Mouse (Mus musculus): ENCODE results near the gene Plcb3.

Plcb3 gene

DNA sequence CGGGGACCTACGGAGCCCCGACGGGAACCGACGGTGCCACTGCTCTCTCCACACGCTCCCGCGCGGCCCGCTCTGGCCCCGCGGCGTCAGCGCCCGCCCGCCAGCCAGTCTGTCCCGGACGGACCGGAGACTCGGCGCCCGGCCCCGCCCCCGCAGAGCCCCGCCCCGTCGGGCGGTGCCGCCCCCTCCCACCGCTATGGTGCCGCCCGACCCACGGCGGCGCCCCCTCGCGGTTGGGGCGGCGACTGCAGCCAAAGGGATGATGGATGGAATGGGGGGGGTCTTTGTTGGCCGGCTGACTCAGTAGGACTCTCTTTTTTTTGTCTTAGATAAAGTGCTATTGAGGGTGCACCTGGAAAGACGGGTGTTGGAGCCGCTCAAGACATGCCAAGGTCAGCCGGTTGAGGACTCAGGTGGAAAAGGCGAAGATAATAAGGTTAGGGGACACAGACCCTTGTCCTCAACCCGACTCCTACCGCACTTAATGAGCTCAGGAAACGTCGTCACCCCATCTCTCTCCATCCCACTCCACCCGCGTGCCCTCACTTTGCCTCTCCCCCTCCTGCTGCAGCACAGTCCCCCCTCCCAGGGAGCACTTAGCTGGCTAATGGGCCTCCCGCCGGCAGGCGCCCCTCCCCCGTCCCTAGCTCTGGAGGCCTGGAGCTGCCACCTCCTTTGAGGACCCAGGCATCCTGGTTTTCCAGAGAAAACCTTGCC, 6.4 kb downstream of the Plcb3 start:
- DNase-seq = peak; percentile 90

DNA sequence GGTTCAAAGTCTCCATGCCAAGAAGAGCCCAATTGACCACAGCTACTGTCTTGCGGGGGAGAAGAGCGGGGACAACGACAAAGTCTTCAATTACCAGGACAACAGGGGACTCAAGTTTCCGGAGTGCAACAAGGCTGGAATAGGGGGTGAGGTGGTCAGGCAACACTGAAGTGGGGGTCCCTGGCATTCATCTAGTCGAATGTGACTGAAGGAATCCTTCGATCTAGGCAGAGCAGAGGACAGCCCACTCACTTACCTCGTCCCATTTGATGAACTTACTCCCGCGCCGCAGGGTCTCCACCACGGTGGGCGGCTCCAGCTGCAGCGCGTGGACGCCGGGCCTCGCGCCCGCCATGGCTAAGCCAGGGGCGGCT, 7.0 kb downstream of the Plcb3 start:
- no peak for DNase-seq

DNA sequence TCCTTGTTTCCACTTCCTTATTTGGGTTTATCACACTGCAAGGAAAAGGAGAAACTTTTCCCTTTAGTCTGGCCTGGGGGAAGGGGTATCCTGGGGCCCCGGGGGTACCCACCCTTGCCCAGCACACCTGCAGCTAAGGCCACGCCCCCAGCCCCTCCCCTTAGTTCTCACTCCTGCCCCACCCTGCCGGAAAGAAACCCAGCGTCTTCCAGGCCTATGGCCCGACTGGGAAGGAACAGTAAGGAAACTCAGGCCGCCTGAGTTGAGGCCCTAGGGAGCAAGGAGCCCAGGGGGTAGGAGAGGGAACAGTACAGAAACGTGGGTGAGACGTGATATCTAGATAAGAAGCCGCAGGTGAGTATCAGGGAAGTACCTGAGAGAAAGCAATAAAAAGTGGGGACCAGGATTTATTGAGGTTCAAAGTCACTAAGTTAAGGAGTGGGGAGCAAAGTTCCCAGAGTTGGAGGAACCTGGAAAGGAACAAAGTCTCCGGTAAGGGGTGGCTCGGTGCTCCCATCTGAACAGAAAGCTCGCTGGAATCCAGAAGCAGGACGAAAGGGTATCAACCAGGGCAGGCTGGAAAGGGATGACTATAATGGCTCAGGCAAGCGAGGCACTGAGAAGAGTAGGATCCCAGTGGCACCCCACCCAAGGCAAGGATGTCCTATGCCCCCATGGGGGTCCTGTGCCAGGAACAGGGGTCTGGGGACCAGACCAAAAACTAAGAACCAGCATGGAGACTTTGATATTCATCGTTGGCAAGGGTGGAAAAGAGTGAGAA, 7.6 kb downstream of the Plcb3 start:
- peak; percentile 47 for DNase-seq

DNA sequence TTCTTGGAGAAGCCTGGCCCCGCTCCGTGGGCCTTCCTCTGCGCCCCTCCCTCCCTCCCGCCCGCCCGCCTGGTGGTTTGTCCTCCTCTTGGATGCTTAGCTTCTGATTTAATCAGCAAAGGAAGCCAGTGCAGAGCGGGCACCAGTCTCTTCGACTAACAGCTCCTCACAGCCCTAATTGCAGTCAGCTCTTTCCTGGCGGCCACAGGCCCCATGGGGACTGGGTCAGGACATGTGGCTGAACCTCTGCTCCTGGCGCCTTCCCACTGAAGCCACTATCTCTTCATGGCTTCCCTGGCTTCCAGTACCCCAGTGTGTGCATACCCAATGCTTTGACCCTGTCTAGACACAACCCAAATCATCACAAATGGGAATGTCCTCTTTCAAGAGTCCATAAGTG, 19.8 kb downstream of the Plcb3 start:
- DNase-seq = no peak

DNA sequence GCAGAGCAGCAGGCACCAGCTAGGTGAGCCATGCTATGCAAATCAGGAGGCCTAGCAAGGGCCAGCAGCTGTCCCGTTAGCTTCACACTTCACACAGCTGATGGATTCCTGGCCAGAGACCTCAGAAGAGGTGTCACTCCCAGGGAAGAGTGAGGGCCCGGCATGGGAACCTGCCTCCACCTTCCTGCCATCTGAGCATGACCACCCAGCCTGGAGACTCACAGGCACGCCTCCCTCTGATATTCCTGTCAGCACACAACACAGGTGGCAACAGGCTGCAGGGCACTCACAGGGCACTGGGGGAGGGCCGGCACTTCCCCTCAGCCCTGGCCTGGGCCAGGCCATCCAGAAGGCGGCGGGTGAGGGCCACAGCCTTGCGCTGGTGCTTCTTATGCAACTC, 20.8 kb downstream of the Plcb3 start:
- no peak for DNase-seq

DNA sequence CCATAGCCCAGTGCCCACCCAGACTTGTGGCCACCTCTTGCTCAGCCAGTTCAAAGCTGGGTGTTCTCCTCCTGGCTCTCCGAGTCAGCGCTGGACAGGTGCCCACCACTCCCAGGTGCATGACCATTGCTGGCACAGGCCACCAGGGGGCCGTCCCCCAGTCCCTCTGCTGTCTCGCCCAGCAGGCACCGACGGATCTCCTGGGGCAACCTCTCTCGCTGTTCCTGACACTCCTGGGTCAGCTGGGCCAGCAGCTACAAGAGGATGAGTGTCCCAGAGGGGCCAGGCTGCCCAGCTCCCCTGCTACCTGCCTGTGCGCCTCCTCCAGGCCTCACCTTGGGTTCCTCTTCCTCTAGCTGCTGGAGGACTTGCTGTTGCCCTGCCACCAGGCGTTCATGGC, 22.2 kb downstream of the Plcb3 start:
- no peak for DNase-seq

DNA sequence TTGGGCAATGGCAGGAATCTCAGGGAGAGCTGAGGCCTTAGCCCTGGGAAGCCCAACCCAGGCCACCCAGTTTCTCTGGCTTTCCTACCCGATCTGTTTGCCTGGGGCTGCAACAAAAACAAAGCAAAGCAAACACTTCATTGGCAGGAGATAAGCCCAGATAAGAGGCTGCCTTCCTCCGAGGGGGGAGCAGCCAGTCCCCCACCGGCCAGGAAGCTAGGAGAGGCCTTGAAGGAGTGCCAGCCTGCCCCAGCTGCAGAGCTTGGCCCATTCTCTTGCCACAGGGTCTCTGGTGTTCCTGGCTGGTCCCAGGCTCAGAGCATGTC, 23.6 kb downstream of the Plcb3 start:
- peak; percentile 41 for DNase-seq

DNA sequence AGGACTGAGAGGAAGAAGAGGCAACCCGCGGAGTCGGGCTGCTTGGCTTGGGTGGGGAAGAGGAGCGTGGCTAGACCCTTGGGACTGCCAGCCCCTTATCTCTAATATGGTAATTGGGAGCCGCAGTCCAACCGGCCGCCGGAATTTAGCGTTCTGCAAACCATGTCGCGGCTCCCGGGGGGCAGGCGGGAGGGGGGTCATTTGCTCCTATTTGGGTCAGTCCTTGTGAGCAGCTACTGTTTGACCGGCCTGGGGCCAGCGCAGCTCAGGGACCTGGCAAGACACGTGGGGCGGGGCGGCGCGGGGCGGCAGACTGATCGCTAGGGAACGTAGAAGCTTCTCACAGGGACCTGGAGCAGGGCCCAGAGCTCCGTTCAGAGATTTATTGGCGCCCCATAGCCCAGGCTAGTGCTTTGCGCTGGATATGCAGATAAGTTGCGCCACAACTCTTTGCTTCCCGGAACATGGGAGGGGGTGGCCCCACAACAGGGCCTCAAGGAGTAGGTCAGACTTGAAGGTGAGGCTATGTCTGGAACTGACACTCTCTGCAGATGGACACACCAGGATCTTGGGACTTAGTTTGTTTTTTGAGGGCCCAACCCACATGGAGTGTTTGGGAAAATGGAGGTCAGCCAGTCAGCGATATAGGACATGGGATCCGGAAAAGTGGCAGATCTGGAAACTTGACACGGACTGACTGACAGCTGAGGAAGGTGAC, 24.1 kb downstream of the Plcb3 start:
- DNase-seq = peak; percentile 70

DNA sequence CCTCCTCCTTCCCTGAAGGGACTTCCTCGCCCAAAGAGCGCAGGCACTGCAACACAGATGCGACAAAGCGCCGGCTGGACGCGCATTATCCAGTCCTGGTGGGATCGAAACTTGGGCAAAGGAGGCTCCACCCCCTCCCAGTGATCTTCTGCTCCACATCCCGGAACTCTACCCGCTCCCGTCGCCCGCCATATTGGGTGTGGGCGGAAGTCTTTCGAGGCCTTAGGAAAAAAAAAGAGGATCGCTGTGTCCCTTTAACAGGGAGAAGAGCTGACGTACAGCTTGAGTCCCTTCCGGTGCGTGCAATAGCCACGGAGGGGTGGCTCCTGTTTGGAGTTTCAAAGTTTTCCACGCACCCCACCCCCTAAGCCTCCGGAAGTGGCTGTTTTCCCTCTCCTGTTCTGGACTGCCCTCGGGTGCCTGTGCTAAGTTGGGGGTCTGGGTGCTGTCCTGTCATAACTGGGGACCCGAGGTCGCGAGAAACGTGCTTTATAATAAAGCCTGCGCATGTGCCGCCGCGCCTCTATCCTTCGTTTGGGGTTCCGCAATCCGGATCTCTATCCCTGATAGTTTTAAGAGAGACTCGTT, 24.8 kb downstream of the Plcb3 start:
- DNase-seq = peak; percentile 90

DNA sequence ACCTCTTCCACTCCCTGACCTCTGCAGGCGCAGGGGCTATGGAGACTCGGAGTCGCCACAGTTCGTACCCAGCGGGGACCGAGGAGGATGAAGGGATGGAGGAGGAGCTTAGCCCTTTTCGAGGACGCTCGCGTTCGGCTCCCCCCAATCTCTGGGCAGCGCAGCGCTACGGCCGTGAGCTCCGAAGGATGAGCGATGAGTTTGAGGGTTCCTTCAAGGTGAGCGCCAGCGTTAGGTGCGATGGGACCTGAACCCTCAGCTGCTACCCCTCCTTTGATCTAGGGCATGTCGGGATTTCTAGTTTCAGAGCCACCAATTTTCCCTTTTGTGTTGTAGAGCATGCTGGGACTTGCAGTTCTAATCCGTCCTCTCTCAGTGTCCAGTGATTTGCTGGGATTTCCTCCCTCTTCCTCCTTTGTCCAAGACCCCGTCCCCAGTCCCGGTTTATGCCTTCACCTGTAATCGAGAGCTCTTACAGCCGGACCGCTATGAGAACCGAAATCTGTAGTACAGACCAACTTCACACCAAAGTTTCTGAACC, 25.6 kb downstream of the Plcb3 start:
- peak; percentile 64 for DNase-seq

DNA sequence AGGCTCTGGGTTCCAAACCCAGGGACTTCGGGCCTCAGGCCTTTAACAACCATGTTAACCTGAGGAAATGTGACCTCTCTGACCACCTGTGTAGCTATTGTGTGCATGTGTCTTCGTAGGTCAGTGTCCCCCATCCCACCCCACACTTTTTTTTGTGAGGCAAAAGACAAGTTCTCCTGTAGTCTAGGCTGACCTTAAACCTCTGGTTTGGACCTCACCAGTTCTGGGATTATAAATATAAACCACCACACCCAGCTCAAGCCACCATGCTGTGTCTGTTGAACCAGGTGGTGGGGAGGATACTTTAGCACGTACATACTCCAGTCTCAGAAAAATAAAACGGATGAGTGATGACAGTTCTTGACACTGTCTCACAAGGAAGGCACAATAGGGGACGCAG, 26.3 kb downstream of the Plcb3 start:
- no peak for DNase-seq

DNA sequence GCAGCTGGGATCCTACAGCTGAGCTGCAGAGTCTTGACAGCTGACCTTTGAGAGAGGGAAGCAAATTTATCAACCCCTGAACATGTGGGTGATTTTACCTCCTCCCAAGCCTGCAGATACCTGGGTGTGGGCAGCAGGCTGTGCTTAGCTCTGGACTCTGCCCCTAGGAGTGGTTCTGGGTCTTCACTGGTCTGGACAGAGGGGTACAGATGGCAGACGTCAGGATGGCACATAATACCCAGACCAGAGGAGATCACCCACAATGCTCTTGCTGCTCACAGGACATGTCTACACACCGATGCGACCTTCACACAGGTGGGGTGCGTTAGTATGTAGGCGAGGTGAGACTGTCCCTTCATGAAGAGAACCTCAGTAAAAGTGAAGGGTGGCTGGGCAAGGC, 26.7 kb downstream of the Plcb3 start:
- DNase-seq = no peak

DNA sequence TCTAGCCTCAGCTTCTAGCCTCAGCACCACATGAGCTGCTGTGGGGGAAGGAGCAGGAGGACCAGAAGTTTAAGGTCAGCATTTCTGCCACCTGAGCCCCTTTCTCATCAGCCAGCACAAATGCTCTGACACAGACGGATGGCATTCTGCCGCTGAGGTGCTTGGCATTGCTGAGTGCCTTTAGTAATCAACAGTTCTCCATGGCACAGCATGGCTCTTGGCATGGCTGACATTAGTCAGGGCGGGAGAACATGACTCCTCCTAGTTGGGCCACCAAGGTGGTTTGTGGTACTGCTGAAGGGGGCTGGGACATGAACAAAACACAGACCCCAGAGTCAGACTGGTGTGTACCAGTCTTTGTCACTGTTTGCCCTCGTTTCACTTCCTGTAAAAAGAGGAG, 28.1 kb downstream of the Plcb3 start:
- no peak for DNase-seq

DNA sequence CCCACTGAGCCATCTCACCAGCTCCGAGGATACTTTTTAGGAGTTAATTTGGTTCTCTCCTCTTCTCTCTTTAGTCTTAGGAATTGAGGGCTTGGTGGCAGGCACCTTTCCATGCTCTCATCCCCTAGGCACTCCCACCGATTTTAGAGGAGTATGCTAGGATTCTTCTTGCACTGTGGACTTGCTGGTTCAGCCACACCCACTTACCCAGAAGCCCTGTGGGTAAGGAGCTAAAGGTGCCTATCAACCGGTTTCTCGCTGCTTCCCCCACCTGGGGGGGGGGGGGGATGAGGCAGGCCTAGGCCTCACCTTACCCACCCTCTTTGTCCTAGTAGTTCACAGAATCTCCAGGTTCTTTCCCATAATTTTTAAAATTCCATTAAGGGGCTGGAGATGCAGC, 28.5 kb downstream of the Plcb3 start:
- DNase-seq = no peak

DNA sequence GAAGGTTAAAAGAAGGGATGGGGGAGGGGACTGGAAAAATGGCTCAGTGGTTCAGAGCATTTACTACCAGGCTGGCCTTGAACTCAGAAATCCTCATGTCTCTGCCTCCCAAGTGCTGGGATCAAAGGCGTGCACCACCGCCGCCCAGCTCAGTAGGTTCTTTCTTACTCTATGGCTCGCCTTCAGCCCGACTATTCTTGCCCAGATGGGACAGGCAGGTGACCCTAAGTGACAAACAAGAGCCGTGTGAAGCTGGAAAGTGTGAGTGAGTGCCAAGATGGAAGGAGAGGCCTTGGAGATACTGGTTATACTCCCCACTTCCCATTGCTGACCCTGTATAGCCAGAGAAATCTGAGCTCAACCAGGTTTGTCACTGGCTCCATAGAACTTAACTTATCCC, 32.6 kb downstream of the Plcb3 start:
- no peak for DNase-seq

DNA sequence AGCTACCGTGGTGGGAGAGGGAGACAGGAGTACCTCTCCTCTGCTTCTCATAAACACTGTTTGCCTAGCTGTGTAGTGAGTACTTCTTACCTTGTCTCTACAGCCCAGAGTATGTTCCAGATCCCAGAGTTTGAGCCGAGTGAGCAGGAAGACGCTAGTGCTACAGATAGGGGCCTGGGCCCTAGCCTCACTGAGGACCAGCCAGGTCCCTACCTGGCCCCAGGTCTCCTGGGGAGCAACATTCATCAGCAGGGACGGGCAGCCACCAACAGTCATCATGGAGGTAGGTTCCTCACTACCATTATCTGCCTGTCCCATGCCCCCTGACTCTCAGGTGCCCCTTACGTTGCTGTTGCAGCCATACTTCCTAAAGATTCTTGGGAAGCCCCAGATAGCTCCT, 33.5 kb downstream of the Plcb3 start:
- DNase-seq = no peak

DNA sequence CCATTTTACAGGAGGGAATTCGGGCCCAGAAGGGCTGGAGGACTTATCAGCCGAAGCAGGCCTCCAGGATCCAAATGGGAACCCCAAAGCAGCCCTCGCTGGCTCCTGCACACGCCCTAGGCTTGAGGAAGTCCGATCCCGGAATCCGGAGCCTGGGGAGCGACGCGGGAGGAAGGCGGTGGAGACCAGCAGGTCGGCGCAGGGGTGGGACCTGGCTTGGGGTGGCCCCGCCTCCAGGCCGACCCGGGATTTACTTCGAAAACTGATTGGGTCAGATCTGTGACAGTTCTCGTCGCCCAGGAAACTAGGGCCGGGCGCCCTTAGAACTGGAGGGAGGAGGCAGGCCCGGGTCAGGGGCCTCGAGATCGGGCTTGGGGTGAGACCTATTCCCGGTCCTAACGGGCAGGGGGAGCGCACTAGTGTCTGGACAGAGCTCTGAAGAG, 34.0 kb downstream of the Plcb3 start, which contains the start of gene Gpr137:
Gpr137 (minus strand) TSS at position 232 of the 443 bp plus-strand sequence.
- DNase-seq = peak; percentile 97

DNA sequence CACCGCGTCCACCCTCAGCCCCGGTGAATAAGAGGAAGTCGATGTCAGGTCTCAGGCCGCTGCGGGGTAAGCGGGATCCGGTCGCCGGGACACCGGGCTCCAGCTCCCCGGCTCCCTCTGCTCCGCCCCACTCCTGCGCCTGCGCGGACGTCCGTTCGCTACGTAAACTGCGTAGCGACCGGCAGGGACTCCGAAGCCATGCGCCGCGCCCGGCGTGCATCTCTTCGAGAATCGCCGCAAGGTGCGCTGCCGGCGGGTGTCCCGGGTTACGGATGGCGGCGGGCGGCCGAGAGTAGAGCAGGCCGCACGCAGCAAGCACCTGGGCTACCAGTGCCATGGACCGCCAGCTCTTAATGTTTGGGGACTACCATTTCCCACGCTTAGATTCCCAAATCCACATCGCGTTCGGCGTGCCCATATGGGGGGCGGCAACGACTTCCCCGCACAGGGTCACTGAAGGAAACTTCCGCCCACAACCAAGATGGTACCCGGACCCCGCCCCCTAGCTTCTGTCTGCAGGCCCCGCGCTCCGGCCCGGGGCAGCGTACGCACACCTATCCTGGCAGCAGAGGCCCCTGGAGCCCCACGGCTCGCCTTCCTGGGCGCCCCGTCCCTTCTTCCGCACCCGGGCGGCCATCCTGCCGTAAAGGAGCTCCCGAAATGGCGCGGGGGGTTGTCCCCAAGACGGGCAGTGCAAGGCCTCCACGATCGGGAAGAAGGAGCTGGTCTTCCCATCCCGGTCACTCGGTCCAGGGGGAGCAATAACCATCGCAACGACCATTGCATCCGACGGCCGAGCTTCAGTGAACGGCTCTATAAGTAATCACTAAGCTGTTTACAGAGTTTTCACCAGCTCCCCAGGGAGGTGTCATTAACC, 34.7 kb downstream of the Plcb3 start, which contains the start of gene Bad:
Bad (plus strand) TSS at position 490 of the 877 bp plus-strand sequence.
- peak; percentile 96 for DNase-seq

DNA sequence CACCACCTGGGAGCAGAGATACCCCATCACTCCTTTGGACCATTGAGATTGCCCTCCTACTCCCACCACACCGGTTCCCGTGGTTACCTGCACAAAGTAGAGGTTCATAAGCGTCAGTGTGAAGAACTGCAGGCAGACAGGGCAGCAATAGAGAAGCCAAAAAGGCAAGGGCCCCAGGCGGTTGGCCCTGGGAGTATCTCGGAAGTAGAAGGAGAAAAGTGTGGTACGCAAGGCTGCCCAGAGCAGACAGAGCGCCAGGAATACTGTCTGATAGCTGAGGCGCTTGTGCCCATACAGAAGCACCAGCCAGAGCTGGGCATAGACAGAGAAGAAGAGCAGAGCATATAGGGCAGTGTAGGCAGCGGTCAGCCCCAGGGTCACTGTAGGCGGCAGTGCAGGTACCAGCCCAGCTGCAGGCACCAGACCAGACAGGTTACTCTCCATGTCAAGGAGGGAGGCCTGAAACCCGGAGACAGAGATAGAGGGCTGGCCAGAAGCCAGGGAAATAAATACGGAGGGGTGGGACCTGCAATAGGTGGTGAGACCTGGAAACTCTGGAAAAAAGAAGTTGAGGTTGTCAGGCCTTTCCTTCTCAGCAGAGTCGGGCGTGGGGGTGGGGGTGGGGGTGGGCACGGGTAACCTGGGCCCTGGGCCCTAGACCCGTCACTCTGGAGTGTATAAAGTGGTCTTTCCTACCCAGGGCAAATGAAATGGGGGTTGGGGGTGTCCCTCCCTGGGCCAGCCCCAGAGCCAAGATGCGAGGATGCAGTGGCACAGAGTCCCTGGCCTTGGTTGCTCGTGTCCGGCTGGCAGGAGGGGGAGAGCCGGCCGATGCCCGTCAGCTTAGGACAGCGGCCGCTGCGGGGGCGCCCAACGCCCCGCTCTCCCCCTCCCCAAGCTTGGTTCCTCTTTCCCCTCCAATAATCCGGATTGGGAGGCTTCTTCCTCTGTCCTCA, 35.6 kb downstream of the Plcb3 start:
- no peak for DNase-seq

DNA sequence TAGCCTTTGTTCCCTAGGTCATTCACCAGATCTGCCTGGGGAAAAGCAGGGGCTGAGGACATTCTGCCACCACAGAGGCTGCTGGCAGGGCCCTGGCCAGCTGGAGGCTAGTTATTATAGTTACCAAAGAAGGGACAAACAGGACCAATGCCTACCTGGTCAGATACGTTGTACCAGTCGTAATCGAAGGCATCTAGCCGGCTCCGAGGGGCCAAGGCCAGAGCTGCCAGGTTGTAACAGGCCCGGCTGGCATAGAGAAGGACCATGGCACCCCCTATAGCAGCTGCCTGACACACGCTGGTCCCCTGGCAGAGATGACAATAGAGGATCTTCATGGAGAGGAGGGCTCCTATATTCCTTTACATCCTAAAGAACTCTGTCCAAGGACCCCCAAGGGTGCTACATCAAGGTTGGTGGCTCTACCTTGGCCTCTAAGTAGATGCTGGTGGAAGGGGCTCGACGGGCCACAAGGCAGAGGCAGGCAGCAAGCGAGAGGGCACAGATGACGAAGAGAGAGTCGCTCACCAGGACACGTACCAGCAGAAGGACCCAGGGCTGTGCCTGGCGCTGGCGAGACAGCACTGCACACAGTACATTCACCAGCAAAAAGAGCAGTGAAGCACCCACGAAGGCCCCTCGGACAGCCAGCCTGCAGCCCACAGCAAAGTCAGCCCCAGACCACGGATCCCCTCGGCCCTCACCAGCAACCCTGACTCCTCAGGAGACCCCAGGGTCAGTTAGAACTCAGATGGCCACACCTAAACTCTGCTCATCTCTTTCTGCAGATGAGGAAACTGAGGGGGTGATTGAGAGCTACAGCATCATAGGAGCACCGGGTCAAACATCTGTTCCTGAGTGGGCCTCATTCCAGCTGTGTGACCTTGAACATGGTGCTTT, 36.9 kb downstream of the Plcb3 start:
- no peak for DNase-seq
